Mouse (Mus musculus) MN1 (cell line): ENCODE results near the gene Kalrn.
A peak's percentile ranks its signal among the peaks of the same experiment; 100 is the strongest.

Experiments
- DNase-seq: peaks from one replicate; pipeline ENCODE4 v3.0.0-alpha.2; 2016; ENCODE audit warnings: low spot score

Gene Kalrn

DNA sequence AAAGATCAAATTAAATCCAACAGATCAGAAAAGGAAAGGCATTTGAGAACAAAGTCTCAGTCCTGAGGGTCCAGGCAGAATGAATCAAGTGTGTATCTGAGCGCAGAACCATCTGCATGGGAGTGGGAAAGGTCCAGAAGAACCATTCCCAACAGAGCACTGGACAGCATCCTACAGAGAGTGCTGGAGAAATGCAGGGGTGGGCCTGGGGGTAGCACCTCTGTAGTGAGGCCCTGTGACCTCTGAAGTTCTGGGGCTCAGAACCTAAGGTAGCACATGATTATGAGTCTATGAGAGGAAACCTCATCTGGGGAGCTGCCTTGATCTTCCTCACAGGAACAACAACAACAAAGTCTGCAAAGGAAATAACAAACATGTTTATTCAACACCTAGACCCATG is 20.6 kb downstream of the Kalrn start:
- no peak for DNase-seq

DNA sequence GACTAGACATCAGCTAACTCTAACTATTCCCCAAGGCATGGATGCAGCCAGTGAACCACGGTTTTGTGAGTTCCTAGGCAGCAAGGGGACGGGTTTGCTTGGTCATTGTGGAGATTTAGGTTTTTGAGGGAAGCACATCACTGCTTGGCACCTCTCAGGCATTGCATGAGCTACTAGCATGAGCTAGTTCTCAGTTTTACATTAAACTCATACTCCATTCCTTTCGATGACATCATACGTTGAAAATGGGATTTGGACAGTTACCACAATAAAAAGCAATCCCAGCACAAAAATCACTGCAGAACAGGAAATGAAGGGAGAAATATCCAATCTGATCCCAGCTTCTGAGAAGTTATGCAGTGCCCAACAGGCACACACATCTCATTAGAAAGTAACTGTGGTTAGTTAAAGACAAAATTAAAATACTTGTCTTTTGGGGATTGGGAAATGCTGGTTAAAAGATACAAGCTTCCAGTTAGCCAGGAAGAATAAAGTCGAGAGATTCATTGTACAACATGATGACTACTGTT is 23.8 kb downstream of the Kalrn start:
- DNase-seq: no peak

DNA sequence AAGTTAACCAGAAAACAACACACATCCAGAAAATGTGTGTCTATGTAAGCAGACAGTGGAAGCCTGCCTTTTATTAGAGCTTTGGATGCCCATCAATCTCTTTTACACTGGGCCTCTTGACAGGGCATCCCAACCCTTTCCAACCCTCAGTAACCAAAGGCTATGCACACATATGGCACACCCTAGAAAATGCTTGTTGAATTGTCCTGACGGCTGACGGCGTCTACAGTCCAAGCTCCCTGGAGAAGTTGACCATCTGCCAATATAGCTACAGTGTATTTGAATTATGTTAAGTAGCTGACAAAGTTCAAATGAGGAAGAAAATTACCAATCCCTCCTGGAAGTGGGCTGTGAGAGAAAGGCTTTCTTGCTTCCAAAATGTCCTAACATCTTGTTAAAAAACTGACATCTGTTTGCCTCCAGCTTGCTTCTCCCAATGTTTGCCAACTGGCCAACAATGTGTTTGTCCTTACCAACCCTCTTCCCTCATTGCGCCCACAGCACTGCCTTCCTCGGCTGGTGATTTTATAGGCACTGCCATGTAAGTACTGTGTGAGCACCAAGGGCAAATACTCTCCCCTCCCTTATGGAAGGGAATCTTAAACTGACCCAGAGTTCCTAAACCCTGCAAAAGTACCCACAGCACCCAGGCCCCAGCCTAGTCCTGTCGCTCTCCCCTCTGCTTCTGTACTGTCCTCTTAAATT is 26.4 kb downstream of the Kalrn start:
- DNase-seq: no peak

DNA sequence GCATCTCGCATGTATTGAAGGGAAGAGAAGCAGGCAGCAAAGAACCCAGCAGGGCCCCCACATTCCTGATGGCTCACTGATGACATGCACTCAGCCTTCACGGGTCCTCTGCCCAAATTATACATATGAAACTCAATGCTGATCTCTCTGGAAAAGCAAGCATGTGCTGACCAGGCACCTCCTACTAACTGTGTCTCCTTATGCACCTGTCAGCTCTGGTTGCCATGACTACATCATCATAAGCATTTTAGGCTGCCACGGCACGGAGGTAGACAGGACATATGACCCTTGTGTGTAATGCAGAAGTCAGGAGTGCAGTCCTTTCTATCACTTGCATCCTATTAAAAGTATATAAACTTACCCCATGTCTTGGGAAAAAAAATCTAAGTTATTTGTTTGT is 29.6 kb downstream of the Kalrn start:
- no peak for DNase-seq

DNA sequence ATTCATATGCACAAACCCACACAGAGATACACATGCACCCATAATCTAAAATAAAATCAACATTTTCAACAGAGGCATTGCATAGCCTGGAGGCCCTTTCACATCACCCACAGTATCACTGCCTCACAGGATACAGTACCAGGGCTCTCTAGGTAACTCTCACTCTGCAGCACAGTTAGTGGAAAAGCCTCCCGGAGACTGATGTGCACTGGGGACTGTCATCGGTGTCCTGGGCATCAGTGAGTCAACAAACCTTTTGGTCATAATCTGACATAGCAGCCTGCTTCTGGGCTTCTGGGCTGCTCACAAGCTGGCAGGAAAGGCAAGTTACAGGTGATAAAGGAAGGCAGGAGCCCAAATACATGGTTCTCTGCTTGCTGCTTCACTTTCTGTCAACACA is 31.0 kb downstream of the Kalrn start:
- DNase-seq: no peak

DNA sequence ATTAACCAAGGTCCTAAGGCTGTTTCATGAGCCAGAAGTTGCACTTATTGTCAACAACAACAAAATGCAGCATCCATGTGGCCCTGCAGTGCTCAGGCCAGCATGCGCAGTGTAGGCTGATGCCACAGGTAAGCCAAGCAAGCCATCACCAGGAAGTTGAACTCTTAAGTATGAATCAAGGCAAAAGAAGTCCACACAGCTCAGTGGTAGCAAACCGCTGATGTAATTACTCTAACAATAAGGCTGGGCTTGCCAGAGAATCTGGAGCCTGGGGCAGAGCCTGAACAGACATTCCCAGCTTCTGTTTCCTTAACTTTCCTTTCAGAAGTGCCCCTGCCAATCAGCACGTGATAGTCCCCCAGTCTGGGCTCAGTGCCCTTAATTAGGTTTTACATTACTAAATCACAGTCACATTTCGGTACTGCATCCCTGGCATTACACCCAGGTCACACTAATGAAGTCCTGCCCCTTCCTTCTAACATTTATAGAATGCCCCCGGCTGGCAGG is 34.6 kb downstream of the Kalrn start:
- peak; percentile 31 for DNase-seq

DNA sequence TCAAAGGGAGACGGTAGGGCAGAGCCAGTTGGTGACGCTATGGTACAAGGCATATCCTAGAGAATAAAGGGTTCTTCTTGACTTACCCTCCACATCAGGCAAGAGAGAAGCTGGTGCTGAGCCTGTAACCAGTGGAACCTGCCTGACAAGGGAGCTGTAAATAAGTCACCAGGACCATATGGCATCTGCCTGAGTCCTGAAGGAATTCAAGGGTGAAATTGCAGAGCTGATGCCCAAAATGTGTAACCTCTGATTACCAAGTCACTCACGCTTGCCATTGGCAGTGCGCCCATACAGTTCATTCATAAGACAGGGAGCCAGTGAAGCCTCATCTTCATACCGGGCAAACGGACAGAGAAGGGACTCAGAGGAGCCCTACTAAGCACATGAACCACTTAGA is 37.0 kb downstream of the Kalrn start:
- DNase-seq: peak; percentile 48

DNA sequence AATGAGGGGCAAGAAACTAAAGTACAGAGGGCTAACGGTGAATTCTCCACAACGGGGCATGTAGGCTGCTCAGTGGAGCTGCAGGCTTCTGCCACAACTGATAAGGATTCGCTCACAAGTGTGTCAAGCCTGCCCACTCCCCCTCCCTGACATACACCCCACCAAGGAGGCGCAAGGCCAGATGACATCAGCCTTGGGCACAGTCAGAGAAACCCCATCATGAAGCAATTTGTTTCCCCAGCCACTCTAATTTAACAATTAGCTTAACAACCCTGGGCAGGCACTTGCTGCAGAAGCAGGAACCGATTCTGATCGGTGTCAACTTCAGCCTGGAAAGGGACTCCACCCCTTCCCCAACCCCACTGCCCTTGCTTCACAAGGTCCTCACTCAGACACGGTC is 38.2 kb downstream of the Kalrn start:
- DNase-seq: peak; percentile 19

DNA sequence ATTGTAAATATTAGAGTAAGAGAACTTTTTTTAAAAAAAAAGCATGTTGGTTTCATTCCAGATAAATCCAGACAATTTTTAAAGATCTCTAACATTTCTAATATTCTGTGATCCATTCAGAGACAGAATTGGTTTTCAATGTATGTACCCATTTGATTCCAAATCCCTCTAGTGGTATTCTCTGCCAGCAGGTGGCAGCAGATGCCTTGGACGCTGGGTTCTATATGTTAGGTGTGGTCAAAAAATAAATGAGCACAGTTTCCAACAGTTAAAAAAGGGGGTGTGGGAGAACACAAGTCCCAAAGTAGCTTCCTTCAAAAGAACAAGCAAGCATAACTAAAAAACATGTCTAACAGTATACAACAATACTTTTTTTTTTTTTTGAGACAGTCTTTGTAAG is 41.8 kb downstream of the Kalrn start:
- peak; percentile 49 for DNase-seq

DNA sequence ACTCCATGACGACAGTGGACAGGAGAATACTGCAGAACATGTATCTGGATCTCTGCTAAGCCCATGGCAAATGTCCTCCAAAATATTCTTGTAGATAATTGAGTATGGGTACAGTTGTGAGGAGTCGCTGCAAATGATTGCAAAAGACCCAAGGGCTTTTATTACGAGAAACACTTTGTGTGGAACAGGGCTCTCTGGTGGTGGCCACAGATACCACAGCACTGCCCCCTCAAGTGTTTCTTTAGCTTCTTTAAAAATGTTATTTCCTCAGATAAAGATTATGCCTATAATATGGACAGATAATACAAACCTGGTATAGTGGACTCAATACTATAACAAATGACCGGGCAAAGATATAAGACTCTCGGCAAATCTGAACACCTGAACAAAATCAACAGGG is 43.3 kb downstream of the Kalrn start:
- no peak for DNase-seq

DNA sequence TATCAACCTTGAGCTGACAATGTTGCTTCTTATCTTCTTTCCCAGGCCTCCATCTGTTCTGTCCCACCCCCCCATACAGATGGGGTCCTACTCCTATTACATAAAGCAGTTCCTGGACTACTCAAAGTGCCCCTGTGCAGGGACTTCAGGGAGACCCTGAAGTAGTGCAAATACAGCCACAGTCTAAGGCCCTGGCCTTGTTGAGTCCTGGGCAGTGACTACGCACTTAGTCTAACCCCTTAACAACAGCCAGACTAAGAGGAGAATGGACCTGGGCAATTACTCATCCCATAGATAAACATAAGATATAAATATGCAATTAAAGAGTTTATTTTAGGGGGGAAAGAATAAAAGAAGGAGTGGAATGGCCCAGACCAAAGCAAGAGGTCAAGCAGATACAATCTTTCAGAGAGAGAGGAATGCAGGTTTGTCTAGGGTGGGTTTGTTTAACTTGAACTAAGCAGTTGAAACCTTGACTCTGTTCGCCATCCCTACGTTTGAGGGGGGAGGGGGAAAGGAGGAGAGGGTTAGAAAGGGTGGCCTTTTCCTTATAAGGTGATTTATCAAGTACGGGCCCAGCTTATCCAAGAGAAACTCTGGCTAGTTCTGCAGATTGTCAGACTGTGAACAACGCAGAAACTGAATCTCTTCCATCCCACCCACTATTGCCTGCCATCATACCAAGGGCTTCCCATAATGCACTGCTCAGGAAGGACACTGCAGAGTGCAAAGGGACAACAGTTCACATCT is 44.9 kb downstream of the Kalrn start:
- DNase-seq: no peak

DNA sequence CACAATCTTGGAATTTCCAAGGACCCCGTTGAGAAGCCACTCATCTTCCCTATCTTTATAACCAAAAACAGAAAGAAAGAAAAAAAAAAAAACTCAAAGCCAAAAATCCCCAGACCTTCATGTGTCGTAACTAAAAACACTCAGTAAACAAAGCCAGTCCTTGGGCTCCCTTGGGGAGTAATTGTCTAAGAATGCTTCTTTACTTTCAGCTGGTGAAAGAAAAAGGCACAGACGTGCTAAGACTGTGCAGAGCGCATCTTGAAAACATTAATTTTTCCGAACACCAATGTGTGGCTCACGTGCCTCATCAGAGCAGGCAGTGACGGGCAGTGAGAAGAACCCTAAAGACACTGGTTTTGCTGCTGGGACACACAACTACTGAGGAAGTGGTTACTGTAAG is 47.0 kb downstream of the Kalrn start:
- no peak for DNase-seq

DNA sequence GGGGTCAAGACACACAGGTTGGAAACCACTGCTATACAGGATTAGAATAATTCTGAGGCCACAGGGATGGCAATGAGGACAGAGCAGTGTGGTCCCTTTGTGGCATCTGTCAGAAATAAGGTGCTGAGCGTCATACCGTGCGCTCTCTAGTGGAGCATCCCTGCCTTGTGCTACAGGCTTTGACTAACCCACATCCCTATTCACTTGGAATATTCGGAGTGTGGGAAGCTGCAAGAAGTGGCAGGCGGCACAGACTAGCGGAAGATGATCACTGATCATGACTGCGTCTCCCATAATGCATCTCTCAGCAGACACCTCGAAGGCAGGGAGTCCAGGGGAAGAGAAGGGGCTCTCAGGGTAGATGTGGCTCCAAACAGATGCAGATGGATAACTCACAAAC is 47.5 kb downstream of the Kalrn start:
- no peak for DNase-seq

DNA sequence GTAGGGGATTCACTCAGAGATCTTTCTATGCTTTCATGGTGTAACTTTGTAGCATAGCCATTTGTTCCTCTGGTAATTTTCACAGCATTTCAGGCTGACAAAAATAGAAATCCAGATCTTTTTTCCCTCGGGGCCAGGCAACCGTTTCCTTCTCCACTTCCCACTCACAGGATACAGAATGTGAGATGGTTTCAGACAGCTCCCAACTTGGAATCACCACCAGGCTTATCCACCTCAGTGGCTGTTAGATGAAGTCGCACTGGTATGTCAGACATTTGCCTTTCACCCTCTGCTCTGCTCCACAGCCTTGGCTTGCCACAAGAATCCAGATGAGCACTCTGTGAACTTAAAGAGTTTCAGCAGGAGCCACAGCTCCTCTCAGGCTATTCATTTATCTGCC is 48.1 kb downstream of the Kalrn start:
- no peak for DNase-seq

DNA sequence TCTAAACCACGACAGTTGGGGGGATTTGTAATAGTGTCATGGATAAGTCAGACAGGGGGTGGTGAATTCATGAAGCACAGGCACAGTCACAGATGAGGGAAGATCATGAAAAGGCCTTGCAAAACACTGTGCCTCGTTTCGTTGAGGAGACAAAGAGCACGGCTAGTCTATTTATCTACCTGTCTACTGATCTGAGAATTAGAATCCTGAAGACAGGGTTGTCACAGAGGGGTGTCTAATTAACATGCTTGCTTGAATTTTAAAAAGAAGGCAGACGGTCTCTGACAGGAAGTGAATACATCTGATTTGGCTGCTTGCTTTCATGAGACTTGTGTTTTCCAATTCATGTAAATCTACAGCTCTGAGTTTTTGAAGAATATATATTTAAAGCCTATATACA is 52.3 kb downstream of the Kalrn start:
- no peak for DNase-seq

DNA sequence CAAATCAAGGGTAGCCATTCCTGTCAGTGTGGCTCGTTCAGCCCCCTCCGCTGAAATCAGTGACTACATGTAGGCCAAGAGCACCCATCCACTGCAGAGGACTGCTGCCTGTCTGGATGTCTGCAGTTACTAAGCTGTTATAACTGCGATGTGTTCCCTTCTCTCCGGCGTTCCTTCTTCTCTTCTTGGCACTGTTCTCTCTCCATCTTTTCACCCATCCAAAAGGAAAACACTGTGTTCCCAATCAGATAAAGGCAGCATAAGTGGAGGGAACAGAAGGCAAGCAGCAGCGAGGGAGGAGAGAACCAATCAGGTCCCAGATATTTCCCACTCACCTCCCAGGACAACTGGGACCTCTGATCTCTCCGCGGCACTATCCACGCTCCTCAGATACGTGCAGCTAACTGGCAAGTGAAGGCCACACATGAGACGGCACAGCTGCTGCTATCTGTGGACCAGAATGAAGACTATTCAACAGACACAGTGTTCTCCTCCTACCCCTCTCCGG is 56.4 kb downstream of the Kalrn start:
- no peak for DNase-seq

DNA sequence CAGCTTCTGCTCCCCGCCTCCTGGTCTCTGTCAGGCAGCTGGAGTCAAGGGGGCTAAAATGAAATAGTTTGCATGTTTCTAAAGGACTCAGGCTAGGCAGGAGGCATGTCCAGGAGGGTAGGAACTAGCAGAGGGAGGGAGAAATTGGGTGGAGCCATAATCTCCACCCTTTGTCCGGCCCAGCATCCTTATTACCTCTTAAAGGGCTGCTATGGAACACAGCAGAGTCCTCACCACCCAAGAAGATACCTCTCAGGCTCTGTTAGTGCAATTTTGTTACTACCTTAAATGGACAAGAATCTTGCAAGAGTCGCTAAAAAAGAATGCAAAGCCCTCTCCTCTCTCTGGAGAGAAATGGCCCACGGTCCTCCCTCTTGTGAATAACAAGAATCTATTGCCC is 57.8 kb downstream of the Kalrn start:
- no peak for DNase-seq

DNA sequence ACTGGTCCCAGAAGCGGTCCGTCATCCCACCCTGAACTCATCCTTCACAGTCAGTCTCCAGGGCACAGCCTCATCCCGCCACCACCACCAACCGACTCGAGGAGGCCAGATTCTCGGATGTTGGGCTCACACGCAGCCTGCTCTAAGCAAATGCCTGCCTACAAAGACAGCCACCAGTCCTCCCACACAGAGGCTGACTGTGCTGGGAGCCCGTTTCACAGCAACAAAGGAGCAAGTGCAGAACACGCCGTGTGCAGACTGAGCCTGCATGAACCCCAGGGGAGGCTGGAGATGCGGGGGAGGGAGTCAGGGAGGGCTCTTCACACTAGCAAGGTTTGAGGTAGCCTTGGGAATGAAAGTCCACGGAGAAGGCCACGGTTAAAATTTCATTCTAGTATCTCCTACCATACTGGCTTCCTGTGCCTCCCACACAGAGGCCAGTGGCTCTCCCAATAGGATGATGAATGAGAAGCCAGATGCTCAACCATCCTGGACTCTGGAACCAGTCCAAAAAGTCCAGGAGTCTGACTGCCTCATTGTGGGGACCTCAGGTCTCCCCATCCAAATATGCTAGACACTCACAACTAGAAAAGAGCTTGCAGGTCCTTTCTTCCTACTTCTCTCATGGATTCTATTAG is 59.3 kb downstream of the Kalrn start:
- no peak for DNase-seq

DNA sequence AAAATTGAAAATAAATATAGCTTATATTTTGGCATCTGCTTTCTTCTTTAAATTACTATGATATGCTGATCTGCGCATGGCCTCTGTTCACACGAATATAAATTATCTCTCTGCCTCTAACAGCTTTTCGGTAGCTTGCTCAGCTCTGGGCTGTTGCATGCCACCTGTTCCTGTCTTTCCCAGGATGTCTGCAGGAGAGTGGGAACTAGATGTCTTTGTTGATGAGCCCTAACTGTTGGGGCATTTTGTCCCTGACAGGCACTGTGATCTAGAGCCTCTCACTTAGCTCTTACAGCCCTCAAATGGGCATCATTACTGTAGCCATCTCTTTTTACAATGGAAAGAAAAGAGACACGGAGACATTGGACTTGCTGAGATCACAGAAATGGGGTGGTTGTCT is 61.0 kb downstream of the Kalrn start:
- DNase-seq: no peak

DNA sequence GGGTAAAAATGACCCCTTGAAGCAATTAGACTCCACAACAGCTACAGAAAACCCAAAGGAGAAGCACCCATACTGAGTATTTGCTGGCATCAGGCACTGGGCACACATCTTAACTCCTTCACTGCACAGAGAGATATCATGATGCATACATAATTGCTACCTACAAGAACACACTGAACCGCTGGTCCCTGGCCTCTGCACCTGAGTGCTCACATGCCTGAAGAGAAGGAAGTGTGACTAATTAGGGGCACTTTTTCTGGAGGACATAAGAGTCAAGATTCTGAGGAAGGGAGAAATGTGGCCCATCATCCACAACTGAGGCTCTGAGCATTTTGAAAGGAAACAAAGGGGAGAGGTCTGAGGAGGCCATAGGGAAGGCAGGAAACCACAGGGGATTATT is 65.2 kb downstream of the Kalrn start:
- no peak for DNase-seq

DNA sequence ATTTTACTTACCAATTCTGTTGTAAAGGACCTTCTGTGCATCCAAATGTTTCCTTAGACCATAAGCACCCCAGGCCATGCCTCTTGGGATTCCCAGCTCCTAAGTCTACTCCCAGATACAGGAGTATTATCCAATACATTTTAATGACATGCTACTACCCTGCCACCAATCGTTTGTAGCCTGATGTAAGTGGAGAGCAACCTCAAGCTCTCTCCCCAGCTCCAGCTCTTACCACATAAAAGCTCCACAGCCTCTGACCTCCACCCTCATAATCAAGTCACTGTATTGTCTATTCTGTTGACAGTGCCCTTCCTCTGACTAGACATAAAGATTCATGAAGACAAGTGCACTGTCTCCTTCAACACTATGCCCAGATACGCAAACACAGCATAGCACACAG is 67.3 kb downstream of the Kalrn start:
- peak; percentile 13 for DNase-seq

DNA sequence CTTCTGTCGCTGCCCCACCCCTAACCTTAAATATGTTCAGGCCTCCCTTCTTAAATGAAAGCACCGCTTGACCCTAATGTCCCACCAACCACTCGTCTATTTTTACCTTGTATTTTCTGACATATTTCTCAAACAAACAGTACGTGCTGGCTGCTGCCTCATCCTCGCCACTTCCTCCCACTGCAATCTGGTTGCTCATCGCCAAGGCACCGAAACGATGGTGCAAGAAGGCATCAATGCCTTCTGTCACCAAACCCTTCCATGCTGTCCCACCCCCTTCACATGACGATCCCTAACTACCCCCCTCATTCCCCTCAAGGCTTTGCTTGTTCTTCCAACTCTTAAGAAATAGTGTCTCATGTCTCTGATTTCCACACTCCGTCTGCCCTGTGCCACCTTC is 69.1 kb downstream of the Kalrn start:
- no peak for DNase-seq

DNA sequence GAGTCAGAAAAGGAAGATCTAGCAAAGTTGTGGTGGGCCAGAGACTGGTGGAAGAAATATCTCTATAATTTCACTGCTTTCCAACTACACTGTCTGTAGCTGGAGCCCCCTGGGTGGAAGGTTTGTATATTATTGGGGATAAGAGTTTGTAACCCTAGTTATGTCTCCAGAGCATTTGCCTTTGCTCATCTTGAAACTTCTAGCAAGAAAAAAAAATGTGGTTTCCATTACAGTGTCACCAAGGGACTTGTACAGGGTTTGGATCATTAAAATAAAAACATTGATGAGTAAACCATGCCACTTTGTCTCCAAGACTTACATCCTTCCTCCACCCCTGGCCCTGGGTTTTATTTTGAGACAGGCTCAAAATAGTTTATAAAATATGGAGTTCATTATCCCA is 71.2 kb downstream of the Kalrn start:
- DNase-seq: no peak
